Mouse (Mus musculus) kidney, adult 2 months (tissue): ENCODE data around the gene Arpp21.

ENCODE experiments used
- CTCF ChIP-seq: fragments of 200-500 bp; conservative IDR thresholded peaks from 2 replicates; pipeline ENCODE4 v1.5.1; 2011; ENCODE audit warnings: low read depth, mild to moderate bottlenecking, control low read depth, low read length, moderate library complexity, mixed read lengths; ENCODE audit not compliant: insufficient read depth, insufficient read length
- POLR2A ChIP-seq: fragments of 200-500 bp; IDR thresholded peaks from one replicate; pipeline ENCODE4 v1.6.1; 2011; ENCODE audit warnings: low read depth, low read length, control low read depth

- TF ChIP-seq POLR2A (no peak), CTCF (no peak)
These were observed 134.7 kb downstream of the Arpp21 start for GRCm38 (mm10) chr9:112100841-112101595.
